Mouse (Mus musculus): ENCODE measurements around the gene Acad8. TPM values are rescaled to one million over a fixed set of nuclear protein-coding genes. Genes with fewer than 3 reads are reported as not detected.

The Acad8 gene
- 45.8 and 49.8 TPM in 2 replicates for polyA plus RNA-seq (2016; fragmentation: Nextera tagmentation; extraction: Ambion mirVana)

DNA sequence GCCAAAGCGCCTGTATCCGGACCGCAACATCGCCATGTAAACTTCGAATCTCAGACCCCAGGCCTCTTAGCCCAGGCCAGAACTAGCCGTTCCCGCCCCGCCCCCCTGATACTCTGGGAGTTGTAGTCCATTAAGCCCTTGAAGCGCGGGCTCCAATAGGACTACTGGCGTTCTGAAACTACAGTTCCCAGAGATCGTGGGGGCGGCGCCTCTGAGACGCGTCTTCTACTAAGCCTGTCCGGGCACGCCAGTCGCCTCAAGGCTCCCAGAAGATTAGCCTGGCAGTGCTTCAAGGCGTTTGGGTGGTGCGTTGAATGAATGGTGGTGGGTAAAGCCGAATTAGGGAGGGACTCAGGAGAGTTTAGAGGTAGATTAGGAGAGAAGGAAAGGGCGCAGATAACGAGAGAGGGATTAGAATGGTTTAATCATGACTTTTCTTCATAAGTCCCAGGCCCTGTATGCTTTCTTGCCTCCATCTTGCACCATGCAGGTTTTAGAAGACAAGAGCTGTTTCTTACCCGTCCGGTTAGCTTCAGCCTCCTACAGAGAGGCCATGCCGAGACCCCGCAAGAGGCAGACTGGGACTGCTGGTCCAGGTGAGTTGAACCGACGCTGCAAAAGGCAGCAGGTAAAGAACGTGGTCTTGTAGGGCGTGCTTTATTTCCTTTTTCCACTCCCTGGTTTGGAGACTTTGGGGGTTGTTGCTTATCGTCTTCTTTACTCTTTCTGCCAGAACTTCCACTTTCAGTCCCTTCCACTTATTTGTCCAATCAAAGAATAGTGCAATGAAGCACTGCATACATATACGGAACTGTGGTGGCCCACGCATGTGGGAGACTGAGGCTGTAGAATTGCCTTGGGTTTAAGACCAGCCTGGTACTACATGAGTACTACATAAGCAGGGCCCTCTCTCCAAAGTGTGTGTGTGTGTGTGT is at the start of gene Acad8, which contains the start of gene Thyn1:
TSS of gene Acad8 (minus strand) at position 106 of the 935 bp plus-strand sequence.
TSS of gene Thyn1 (plus strand) at position 250 of the 935 bp plus-strand sequence.
- H3K9me3 ChIP-seq: no peaks in the 10 kb centered on the region
- 1% methylated on average over 35 of the region's 35 CpGs for WGBS
- peak within 1 kb of the TSS; percentile 75 for H3K27ac ChIP-seq

DNA sequence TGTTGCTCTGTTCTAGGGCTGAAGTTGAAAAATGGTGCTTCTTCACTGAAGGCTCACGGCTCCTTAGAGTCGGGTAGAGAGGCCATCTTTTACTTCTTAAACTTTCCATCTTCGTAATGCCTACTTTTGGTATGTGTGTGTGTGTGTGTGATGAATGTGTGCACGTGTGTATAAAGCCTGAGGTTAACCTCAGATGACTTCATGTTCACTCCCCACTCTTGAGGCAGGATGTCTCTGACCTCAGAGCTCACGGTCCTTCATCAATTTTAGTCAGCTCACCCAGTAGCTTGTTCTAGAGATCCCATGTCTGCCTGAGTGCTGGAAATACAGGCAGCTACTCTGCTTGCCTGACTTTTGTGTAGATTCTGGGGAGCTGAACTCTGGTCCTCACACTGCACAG is 44.5 kb upstream of the Acad8 start:
- 88% methylated on average over 5 of the region's 5 CpGs for WGBS
- Histone ChIP-seq H3K4me2 (replicated peaks) (no peak overlapping the region), H3K4me1 (no peaks in the 10 kb centered on the region), H3K9me3 (no peaks in the 10 kb centered on the region), H3K4me3 (no peak overlapping the region), H3K36me3 (peaks cover 81% of the 10 kb centered on the region), H3K27me3 (no peaks in the 10 kb centered on the region), H3K9ac (no peak overlapping the region), H3K27ac (no peak overlapping the region)
- no peak for ATAC-seq (ENCODE audit: insufficient number of reproducible peaks, insufficient read depth, low FRiP score, low TSS enrichment)

More for the DNA sequence above, at the start of gene Acad8, which contains the start of gene Thyn1:
- peak; percentile 99 for ATAC-seq (ENCODE audit: insufficient number of reproducible peaks, insufficient read depth, low FRiP score, low TSS enrichment)
- Histone ChIP-seq H3K4me1 (peaks cover 21% of the 10 kb centered on the region), H3K27me3 (no peaks in the 10 kb centered on the region), H3K4me2 (replicated peaks) (peak within 1 kb of the TSS; percentile 76), H3K36me3 (peaks cover 16% of the 10 kb centered on the region), H3K4me3 (peak within 1 kb of the TSS; percentile 76), H3K9ac (peak within 1 kb of the TSS; percentile 76)

DNA sequence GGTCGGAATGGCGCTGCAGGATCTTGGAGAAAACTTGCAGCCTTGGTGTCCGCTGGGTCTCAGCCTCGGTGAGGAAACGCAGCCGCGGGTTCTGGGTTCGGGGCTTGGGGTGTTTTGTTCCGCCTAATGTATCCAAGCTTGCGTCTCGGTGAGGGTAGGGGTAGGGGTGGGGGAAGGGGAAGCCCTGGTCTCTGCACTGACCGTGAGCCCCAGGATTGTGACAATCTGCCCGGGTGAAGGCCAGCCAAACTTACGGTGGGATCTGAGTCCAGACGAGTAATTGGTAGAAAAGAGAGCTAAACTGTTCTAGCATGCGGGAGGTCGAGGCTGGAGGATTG is 31.4 kb upstream of the Acad8 start:
- H3K9ac ChIP-seq: peak overlapping the region; percentile 70
- peak overlapping the region; percentile 98 for H3K4me3 ChIP-seq
- H3K4me1 ChIP-seq: peaks cover 39% of the 10 kb centered on the region
- H3K9me3 ChIP-seq: no peaks in the 10 kb centered on the region
- under 1% methylated on average over 17 of the region's 17 CpGs for WGBS
- no peaks in the 10 kb centered on the region for H3K27me3 ChIP-seq
- ATAC-seq (ENCODE audit: insufficient number of reproducible peaks, insufficient read depth, low FRiP score, low TSS enrichment): no peak
- H3K27ac ChIP-seq: 0 out of 2 replicates have a peak overlapping the region, but pooled peaks have one; percentile 90
- no peaks in the 10 kb centered on the region for H3K36me3 ChIP-seq
- peak overlapping the region; percentile 88 for H3K4me2 ChIP-seq (replicated peaks)

DNA sequence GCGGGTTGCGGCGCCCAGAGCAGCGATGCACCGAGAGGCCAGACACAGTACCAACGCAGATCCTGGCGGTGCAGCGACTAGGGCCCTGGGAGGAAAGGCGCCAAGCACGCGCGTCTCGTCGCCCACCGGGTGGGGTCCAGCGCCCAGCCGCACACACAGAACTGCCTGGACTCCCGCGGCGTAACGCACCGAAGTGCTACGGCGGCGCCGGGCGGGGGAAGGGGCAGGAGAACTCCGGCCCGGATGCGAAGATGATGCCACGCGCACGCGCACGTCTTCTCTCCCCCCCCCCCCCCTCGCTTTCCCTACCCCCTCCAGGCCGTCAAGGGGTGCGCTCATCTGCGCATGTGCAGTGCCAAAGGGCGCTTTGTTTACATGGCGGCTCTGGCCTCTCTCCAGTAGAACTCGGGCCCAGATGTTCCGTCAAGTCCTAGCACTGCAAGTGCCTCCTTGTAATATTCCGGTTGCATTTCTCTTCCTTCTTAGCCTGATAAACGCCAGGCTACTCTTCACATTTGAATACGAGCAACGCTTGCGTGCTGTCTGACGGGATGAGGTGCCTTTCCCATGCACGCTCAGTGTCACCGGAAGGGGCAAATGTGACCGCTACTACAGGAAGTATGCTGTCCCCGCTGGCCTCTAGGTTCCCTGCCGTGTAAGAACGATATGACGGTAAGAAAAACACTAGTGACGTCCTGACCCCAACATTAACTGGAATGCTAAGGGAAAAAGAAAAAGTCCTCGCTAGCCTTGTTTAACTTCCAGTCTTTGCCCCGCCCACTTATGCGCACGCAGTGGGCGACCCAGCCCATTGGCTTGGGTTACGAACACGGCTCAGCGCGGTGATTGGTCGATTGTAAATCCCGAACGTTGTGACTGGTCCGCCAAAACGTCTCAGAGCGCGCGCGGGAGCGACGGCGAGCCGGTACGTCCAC is 30.7 kb upstream of the Acad8 start, which contains the start of the genes Vps26b and Ncapd3:
TSS of gene Vps26b (minus strand) at position 238 of the 935 bp plus-strand sequence.
TSS of gene Ncapd3 (plus strand) at position 348 of the 935 bp plus-strand sequence.
- H3K4me2 ChIP-seq (replicated peaks): peak within 1 kb of the TSS; percentile 88
- H3K9me3 ChIP-seq: no peaks in the 10 kb centered on the region
- peak within 1 kb of the TSS; percentile 95 for H3K9ac ChIP-seq
- H3K4me3 ChIP-seq: peak within 1 kb of the TSS; percentile 98
- under 1% methylated on average over 67 of the region's 80 CpGs for WGBS
- H3K4me1 ChIP-seq: peaks cover 39% of the 10 kb centered on the region
- H3K36me3 ChIP-seq: no peaks in the 10 kb centered on the region
- H3K27ac ChIP-seq: peak within 1 kb of the TSS; percentile 90
- ATAC-seq (ENCODE audit: insufficient number of reproducible peaks, insufficient read depth, low FRiP score, low TSS enrichment): peak; percentile 93
- H3K27me3 ChIP-seq: no peaks in the 10 kb centered on the region

DNA sequence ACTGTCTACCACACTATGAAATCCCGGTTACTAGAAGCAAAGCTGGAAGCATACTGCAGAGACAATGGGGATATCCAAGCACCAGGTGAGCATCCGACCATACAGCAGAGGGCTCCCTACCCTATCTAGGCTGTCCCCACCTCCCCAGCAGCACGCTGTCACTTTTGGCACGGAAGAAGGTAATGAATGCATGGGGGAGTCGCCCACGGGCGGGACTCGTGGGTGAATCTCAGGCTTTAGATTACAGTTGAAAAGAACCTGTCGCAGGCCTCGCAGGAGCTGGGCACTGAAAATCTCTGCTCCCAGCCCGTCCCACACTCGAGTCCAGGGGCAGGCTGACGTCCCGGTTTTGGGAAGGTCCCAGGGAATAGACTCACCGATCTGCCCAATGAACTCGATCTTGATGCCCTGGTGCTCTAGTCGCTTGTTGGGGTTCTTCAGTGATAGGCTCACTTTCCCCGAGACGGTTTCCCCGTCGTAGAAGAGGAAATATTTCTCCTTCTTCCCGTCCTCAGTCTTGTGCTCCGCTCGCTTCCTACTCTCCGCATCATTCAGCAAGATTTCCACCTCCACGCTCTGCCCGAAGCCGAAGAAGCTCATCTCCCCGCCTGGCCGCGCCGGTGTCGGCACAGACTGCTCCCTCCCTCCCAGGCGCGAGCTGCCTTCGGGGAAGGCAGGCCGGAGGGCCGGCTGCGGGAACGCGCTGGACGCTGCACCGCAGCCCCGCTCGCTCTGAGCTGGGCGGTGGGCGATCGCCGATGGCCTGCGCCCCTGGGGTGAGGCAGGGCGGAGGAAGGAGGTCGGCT is 29.9 kb upstream of the Acad8 start:
- peak; percentile 12 for ATAC-seq (ENCODE audit: insufficient number of reproducible peaks, insufficient read depth, low FRiP score, low TSS enrichment)
- H3K36me3 ChIP-seq: 0 out of 2 replicates have a peak, but pooled peaks cover 3% of the 10 kb centered on the region
- peaks cover 39% of the 10 kb centered on the region for H3K4me1 ChIP-seq
- no peaks in the 10 kb centered on the region for H3K27me3 ChIP-seq
- H3K27ac ChIP-seq: peak overlapping the region; percentile 90
- H3K9ac ChIP-seq: peak overlapping the region; percentile 95
- peak overlapping the region; percentile 88 for H3K4me2 ChIP-seq (replicated peaks)
- no peaks in the 10 kb centered on the region for H3K9me3 ChIP-seq
- under 1% methylated on average over 52 of the region's 52 CpGs for WGBS
- H3K4me3 ChIP-seq: peak overlapping the region; percentile 98

DNA sequence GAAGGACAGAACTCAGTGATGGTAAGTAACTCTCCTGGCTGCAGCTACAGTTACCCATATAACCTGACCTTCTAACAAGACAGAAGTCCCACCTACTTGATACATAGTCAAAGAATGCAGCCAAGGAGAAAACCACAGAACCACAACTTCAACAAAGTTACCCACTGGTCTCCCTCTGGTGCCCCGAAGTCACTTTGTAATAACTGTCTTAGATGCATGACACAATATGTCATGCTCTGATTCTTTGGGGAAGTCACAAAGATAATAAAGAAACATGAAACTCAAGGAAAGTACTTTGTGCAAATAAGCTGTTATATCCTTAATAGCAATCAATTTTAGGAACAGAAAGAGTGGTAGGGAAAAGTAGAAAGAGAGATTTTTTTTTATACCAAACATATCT is 27.3 kb upstream of the Acad8 start:
- Histone ChIP-seq H3K9ac (no peak overlapping the region), H3K27ac (no peak overlapping the region), H3K4me1 (peaks cover 30% of the 10 kb centered on the region), H3K9me3 (no peaks in the 10 kb centered on the region), H3K36me3 (0 out of 2 replicates have a peak, but pooled peaks cover 6% of the 10 kb centered on the region), H3K27me3 (no peaks in the 10 kb centered on the region), H3K4me2 (replicated peaks) (no peak overlapping the region; the same call in 1 of the 2 replicates), H3K4me3 (no peak overlapping the region)
- ATAC-seq (ENCODE audit: insufficient number of reproducible peaks, insufficient read depth, low FRiP score, low TSS enrichment): no peak
- 88% methylated on average over 1 of the region's 1 CpGs for WGBS

DNA sequence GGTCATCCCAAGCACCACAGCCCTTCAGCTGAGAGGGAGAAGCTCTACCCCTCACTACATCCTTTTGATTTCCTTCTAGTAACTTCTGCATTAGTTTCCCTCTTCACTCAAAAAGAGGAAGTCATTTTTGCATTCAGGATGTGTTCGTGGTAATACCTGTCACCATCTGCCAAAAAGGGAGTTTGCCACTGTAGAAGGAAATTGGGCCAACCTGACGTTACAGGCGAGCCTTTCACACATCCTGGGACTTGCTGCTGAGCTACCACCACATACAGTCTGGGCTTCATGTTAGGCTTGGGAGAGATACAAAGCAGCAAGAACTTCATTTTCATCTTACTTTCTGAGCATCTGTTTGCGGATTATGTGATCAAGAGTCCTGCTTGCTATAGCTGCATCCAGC is 24.3 kb upstream of the Acad8 start:
- H3K9me3 ChIP-seq: no peaks in the 10 kb centered on the region
- peaks cover 12% of the 10 kb centered on the region for H3K36me3 ChIP-seq
- H3K27ac ChIP-seq: no peak overlapping the region
- 87% methylated on average over 4 of the region's 4 CpGs for WGBS
- H3K4me3 ChIP-seq: no peak overlapping the region
- H3K4me1 ChIP-seq: peaks cover 21% of the 10 kb centered on the region
- no peaks in the 10 kb centered on the region for H3K27me3 ChIP-seq
- ATAC-seq (ENCODE audit: insufficient number of reproducible peaks, insufficient read depth, low FRiP score, low TSS enrichment): no peak
- no peak overlapping the region for H3K9ac ChIP-seq
- no peak overlapping the region for H3K4me2 ChIP-seq (replicated peaks)

DNA sequence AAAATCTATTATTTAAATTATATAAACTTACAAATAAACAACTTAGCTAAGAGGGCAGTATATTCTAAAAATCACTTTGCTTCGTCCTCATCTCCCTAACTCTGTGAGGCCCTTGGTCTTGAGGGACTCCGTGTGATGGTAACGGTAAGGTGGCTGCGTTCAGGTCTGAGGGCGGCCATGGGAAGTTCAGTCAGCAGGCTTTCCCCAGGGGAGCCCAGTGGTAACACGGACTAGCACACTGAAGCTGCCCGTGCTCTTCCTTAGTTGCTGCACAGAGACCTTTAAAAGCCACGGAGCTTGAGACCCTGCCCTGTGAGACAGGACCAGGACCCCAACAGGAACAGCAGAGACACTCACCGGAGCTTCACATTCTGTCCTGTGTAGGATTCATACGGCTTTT is 19.6 kb upstream of the Acad8 start:
- no peak overlapping the region for H3K27ac ChIP-seq
- no peak overlapping the region for H3K9ac ChIP-seq
- H3K36me3 ChIP-seq: peaks cover 43% of the 10 kb centered on the region
- H3K4me1 ChIP-seq: no peaks in the 10 kb centered on the region
- H3K4me2 ChIP-seq (replicated peaks): no peak overlapping the region
- 92% methylated on average over 10 of the region's 10 CpGs for WGBS
- no peak for ATAC-seq (ENCODE audit: insufficient number of reproducible peaks, insufficient read depth, low FRiP score, low TSS enrichment)
- no peak overlapping the region for H3K4me3 ChIP-seq
- no peaks in the 10 kb centered on the region for H3K9me3 ChIP-seq
- no peaks in the 10 kb centered on the region for H3K27me3 ChIP-seq

DNA sequence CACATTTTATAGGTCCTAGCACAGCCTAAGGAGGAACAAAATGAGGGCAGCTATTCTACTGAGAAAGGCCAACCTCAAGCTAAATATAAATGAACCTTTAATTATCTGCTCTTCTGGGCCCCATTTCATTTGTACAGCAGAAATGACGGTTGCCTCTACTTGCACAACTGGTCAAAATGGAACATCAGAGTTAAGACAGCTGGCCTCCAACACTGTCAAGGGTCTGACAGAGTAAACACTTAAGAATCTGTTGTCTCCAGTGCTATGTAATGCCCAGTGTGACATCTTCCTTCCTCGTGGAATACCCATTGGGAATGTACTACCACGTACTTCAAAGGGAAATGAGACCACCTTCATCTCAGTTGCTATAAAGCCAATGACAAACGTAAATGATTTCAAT is 12.2 kb upstream of the Acad8 start:
- WGBS: 89% methylated on average over 4 of the region's 4 CpGs
- no peaks in the 10 kb centered on the region for H3K27me3 ChIP-seq
- H3K36me3 ChIP-seq: peaks cover 91% of the 10 kb centered on the region
- no peak for ATAC-seq (ENCODE audit: insufficient number of reproducible peaks, insufficient read depth, low FRiP score, low TSS enrichment)
- H3K4me1 ChIP-seq: no peaks in the 10 kb centered on the region
- H3K27ac ChIP-seq: no peak overlapping the region
- no peak overlapping the region for H3K4me2 ChIP-seq (replicated peaks)
- no peaks in the 10 kb centered on the region for H3K9me3 ChIP-seq
- H3K9ac ChIP-seq: no peak overlapping the region
- no peak overlapping the region for H3K4me3 ChIP-seq

DNA sequence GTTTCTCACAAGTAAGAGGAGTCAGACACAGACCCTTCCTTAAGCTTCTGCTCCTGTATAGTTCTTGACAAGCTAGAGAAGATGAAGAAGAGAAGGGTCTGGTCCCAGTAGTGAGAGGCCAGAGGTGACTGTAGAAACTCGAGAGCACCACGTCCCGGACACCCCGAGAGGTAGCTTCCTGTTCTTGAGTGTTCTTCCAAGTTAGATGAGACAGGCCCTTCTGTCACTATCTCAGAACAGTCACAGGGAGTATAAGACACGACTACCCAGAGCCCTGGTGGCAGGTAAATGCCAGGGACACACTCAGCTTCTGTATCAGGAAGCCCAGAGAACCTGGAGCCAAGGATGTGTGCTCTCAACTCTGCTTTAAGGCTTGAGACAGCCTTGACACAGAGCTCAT is 9.9 kb upstream of the Acad8 start:
- 79% methylated on average over 5 of the region's 5 CpGs for WGBS
- no peak overlapping the region for H3K4me3 ChIP-seq
- no peak overlapping the region for H3K9ac ChIP-seq
- no peak overlapping the region for H3K4me2 ChIP-seq (replicated peaks)
- H3K27ac ChIP-seq: no peak overlapping the region
- no peak for ATAC-seq (ENCODE audit: insufficient number of reproducible peaks, insufficient read depth, low FRiP score, low TSS enrichment)
- no peaks in the 10 kb centered on the region for H3K27me3 ChIP-seq
- H3K36me3 ChIP-seq: peaks cover 95% of the 10 kb centered on the region
- H3K4me1 ChIP-seq: no peaks in the 10 kb centered on the region
- H3K9me3 ChIP-seq: no peaks in the 10 kb centered on the region

DNA sequence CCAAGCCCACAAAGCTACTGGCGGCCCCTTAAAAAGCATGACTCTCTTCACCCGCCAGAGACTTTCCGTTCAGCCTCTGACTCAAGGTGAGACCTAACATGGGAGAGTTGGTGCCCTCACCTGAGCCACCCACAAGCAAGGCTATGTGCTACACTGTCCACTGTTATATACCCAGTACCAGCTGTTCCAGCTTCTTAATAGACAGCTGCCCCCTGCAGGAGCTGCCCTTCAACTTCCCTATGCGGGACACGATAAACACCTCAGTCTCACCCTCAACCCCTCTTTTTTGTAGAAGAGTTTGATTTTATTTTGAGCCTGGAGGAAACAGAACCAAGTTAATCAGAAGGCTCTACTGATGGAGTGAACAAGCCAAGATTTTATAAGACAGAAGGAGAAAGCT is 7.5 kb upstream of the Acad8 start:
- H3K9ac ChIP-seq: no peak overlapping the region
- WGBS: 93% methylated on average over 5 of the region's 5 CpGs
- H3K36me3 ChIP-seq: peaks cover 83% of the 10 kb centered on the region
- no peaks in the 10 kb centered on the region for H3K27me3 ChIP-seq
- H3K4me1 ChIP-seq: no peaks in the 10 kb centered on the region
- H3K4me3 ChIP-seq: no peak overlapping the region
- H3K4me2 ChIP-seq (replicated peaks): no peak overlapping the region
- H3K27ac ChIP-seq: no peak overlapping the region
- no peaks in the 10 kb centered on the region for H3K9me3 ChIP-seq
- ATAC-seq (ENCODE audit: insufficient number of reproducible peaks, insufficient read depth, low FRiP score, low TSS enrichment): no peak
